Mouse (Mus musculus) cerebellum, adult (tissue): Measurements from ENCODE around the gene Myl7.

Experiments
- ATAC-seq: cut with Nextera tagmentation; 2 replicates; pipeline ENCODE4 v1.9.2; 2017; ENCODE audit warnings: mild to moderate bottlenecking, moderate library complexity, mixed read lengths; ENCODE audit not compliant: insufficient number of reproducible peaks, low FRiP score, low TSS enrichment

The Myl7 gene

GRCm38 (mm10) chr11:5870069-5870468, 28.5 kb downstream of the Myl7 start:
- ATAC-seq = no peak

GRCm38 (mm10) chr11:5869331-5869730, 29.3 kb downstream of the Myl7 start:
- no peak for ATAC-seq

GRCm38 (mm10) chr11:5868324-5868723, 30.3 kb downstream of the Myl7 start:
- no peak for ATAC-seq

GRCm38 (mm10) chr11:5867196-5867595, 31.4 kb downstream of the Myl7 start:
- ATAC-seq = no peak

- no peak for ATAC-seq
These were observed 36.0 kb downstream of the Myl7 start for GRCm38 (mm10) chr11:5862394-5863105.

GRCm38 (mm10) chr11:5861678-5862393, 36.7 kb downstream of the Myl7 start, which contains the start of gene Aebp1:
Gene Aebp1, plus strand, starts transcription at chr11:5861947.
- ATAC-seq = no peak

GRCm38 (mm10) chr11:5860639-5861038, 37.9 kb downstream of the Myl7 start:
- no peak for ATAC-seq

GRCm38 (mm10) chr11:5859883-5860550, 38.6 kb downstream of the Myl7 start:
- ATAC-seq = no peak

- ATAC-seq = no peak
These were observed 39.9 kb downstream of the Myl7 start for GRCm38 (mm10) chr11:5858723-5859122.

GRCm38 (mm10) chr11:5856479-5857130, 42.0 kb downstream of the Myl7 start:
- ATAC-seq = no peak

GRCm38 (mm10) chr11:5855902-5856301, 42.7 kb downstream of the Myl7 start:
- no peak for ATAC-seq

GRCm38 (mm10) chr11:5855481-5855880, 43.1 kb downstream of the Myl7 start:
- ATAC-seq = no peak

GRCm38 (mm10) chr11:5852314-5852713, 46.3 kb downstream of the Myl7 start:
- no peak for ATAC-seq

- no peak for ATAC-seq
These were observed 47.4 kb downstream of the Myl7 start for GRCm38 (mm10) chr11:5851021-5851736.

GRCm38 (mm10) chr11:5850452-5850851, 48.1 kb downstream of the Myl7 start:
- ATAC-seq = no peak

- ATAC-seq = no peak
These were observed 49.3 kb downstream of the Myl7 start for GRCm38 (mm10) chr11:5849316-5849715.

- ATAC-seq = no peak
These were observed 49.8 kb downstream of the Myl7 start for GRCm38 (mm10) chr11:5848741-5849140.

GRCm38 (mm10) chr11:5846639-5847345, 51.8 kb downstream of the Myl7 start:
- ATAC-seq = no peak
